Comparison of ENCODE assay signal across 11 mouse cellular contexts in genomic region chr6:72254588-72255075, GRCm38 (mm10). TPM values are rescaled to one million over a fixed set of nuclear protein-coding genes. Genes with fewer than 3 reads are reported as not detected.
DNase-seq lines count a peak whose midpoint lies in the region; ATAC-seq and TF ChIP-seq lines count a peak whose summit lies in the region.
"Had no signal": no experiment of that assay in that cellular context is flagged by ENCODE, and none has a peak within 500 bp of the region (broad histone marks: within the 10 kb centered on the region; RNA-seq: fewer than 3 reads in every experiment).

No protein-coding gene starts in this region.

- no peak for TF ChIP-seq EP300 in stomach, postnatal 0 days (optimal IDR thresholded peaks at IDR 0.05)

- H3K4me2 ChIP-seq in stomach, embryonic 16.5 days (ENCODE audit: low read depth, low read length) = no peak overlapping the region
- H3K4me2 ChIP-seq in stomach, postnatal 0 days (replicated peaks; ENCODE audit: low read depth) = no peak overlapping the region
- H3K4me2 ChIP-seq in hindbrain, embryonic 12.5 days (replicated peaks) = no peak overlapping the region
- H3K4me2 ChIP-seq: neural tube, embryonic 12.5 days had no signal

- no peak for TF ChIP-seq CTCF in stomach, postnatal 0 days (IDR thresholded peaks at IDR 0.05; ENCODE audit: low read depth)
- no peak for TF ChIP-seq CTCF in kidney, adult 2 months (conservative IDR thresholded peaks at IDR 0.05; ENCODE audit: insufficient read depth, insufficient read length, low read depth, low read length)

- H3K4me1 ChIP-seq in stomach, embryonic 16.5 days (ENCODE audit: control insufficient read depth, insufficient read depth, low read length) = no peaks in the 10 kb centered on the region
- H3K4me1 ChIP-seq in stomach, postnatal 0 days (replicated peaks; ENCODE audit: control insufficient read depth, insufficient read depth) = no peaks in the 10 kb centered on the region
- peaks cover 9% of the 10 kb centered on the region for H3K4me1 ChIP-seq in hindbrain, embryonic 12.5 days
- no peaks in the 10 kb centered on the region for H3K4me1 ChIP-seq in kidney, adult 2 months (ENCODE audit: control insufficient read depth, insufficient read depth, low read length)

- no peak for TF ChIP-seq POLR2A in kidney, adult 2 months (IDR thresholded peaks at IDR 0.05; ENCODE audit: low read depth, low read length)

- WGBS in stomach, embryonic 16.5 days = 51% methylated on average over 10 of the region's 10 CpGs
- WGBS in stomach, postnatal 0 days = 65% methylated on average over 10 of the region's 10 CpGs
- WGBS in hindbrain, embryonic 12.5 days = 51% methylated on average over 10 of the region's 10 CpGs
- WGBS in kidney, adult 2 months = 72% methylated on average over 10 of the region's 10 CpGs

- H3K27ac ChIP-seq in stomach, embryonic 16.5 days (ENCODE audit: low read length) = no peak overlapping the region
- H3K27ac ChIP-seq in stomach, postnatal 0 days (replicated peaks) = no peak overlapping the region
- H3K27ac ChIP-seq in hindbrain, embryonic 12.5 days = no peak overlapping the region
- H3K27ac ChIP-seq in kidney, adult 2 months (ENCODE audit: insufficient read depth, low read depth, low read length) = no peak overlapping the region
- H3K27ac ChIP-seq: neural tube, embryonic 12.5 days had no signal

- 0 out of 2 replicates have a peak, but pooled peaks have one; percentile 11 for ATAC-seq in stomach, embryonic 16.5 days (ENCODE audit: insufficient read depth, low FRiP score)
- no peak; the same call in 1 of the 2 replicates for ATAC-seq in stomach, postnatal 0 days (ENCODE audit: low FRiP score, low TSS enrichment)
- ATAC-seq in hindbrain, embryonic 12.5 days (ENCODE audit: low FRiP score) = peak; percentile 64; the same call in 1 of the 2 replicates
- ATAC-seq in activated CD4-positive, CD25-positive, alpha-beta regulatory T cell, adult 4 months = no peak

- no peaks in the 10 kb centered on the region for H3K9me3 ChIP-seq in stomach, embryonic 16.5 days (replicated peaks; ENCODE audit: control insufficient read depth, low read length)
- no peaks in the 10 kb centered on the region for H3K9me3 ChIP-seq in stomach, postnatal 0 days (ENCODE audit: control insufficient read depth, low read length)
- no peaks in the 10 kb centered on the region for H3K9me3 ChIP-seq in hindbrain, embryonic 12.5 days (replicated peaks)
- H3K9me3 ChIP-seq: neural tube, embryonic 12.5 days had no signal

- peak; percentile 23 for DNase-seq in adrenal gland, postnatal 14 days
- no peak for DNase-seq in adrenal gland, postnatal 36 days
- no peak for DNase-seq in stomach, postnatal 0 days (ENCODE audit: low spot score)
- DNase-seq in ovary, postnatal 10 days (ENCODE audit: low spot score) = no peak
- DNase-seq in kidney, adult 2 months = no peak

- H3K4me3 ChIP-seq in stomach, embryonic 16.5 days (replicated peaks; ENCODE audit: low read length) = no peak overlapping the region
- H3K4me3 ChIP-seq in stomach, postnatal 0 days (ENCODE audit: low read depth, low read length) = no peak overlapping the region
- H3K4me3 ChIP-seq in hindbrain, embryonic 12.5 days = no peak overlapping the region
- no peak overlapping the region for H3K4me3 ChIP-seq in kidney, adult 2 months (ENCODE audit: insufficient read depth, low read depth, low read length)
- H3K4me3 ChIP-seq: neural tube, embryonic 12.5 days had no signal

- no peaks in the 10 kb centered on the region for H3K27me3 ChIP-seq in stomach, embryonic 16.5 days (ENCODE audit: control insufficient read depth, insufficient read depth, low read length)
- no peaks in the 10 kb centered on the region for H3K27me3 ChIP-seq in stomach, postnatal 0 days (ENCODE audit: control insufficient read depth, insufficient read depth, low read length)
- 0 out of 2 replicates have a peak, but pooled peaks cover under 1% of the 10 kb centered on the region for H3K27me3 ChIP-seq in hindbrain, embryonic 12.5 days
- no peaks in the 10 kb centered on the region for H3K27me3 ChIP-seq in kidney, adult 2 months (replicated peaks; ENCODE audit: control insufficient read depth, insufficient read depth, low read length)

- no peak overlapping the region for H3K9ac ChIP-seq in stomach, embryonic 16.5 days (ENCODE audit: low read length)
- no peak overlapping the region for H3K9ac ChIP-seq in stomach, postnatal 0 days (ENCODE audit: low read length)
- no peak overlapping the region for H3K9ac ChIP-seq in hindbrain, embryonic 12.5 days
- H3K9ac ChIP-seq: neural tube, embryonic 12.5 days had no signal

- no peaks in the 10 kb centered on the region for H3K36me3 ChIP-seq in stomach, embryonic 16.5 days (ENCODE audit: control insufficient read depth, insufficient read depth, low read length)
- no peaks in the 10 kb centered on the region for H3K36me3 ChIP-seq in stomach, postnatal 0 days (ENCODE audit: control insufficient read depth, insufficient read depth, low read length)
- no peaks in the 10 kb centered on the region for H3K36me3 ChIP-seq in hindbrain, embryonic 12.5 days
- no peaks in the 10 kb centered on the region for H3K36me3 ChIP-seq in kidney, adult 2 months (ENCODE audit: control insufficient read depth, insufficient read depth, low read length)
- H3K36me3 ChIP-seq: neural tube, embryonic 12.5 days had no signal

RNA-seq across cellular contexts. Expression of gene Atoh8, which starts 19.3 kb away (rescaled TPM):
- total RNA-seq in adrenal gland, postnatal 14 days (2021) = 5.7 and 5.9 TPM in 2 replicates
- total RNA-seq in adrenal gland, postnatal 36 days (2021) = 1 to 10 TPM; 3.1 to 3.2 TPM
- polyA plus RNA-seq in stomach, embryonic 16.5 days (2015; fragmentation: Nextera tagmentation; extraction: Ambion mirVana) = 8.6 and 9.2 TPM in 2 replicates
- polyA plus RNA-seq in stomach, postnatal 0 days (2015; fragmentation: Nextera tagmentation; extraction: Ambion mirVana) = 5.5 and 6.0 TPM in 2 replicates
- 12.4 and 13.7 TPM in 2 replicates for polyA plus RNA-seq in hindbrain, embryonic 12.5 days (2016; fragmentation: Nextera tagmentation; extraction: Ambion mirVana)
- not detected for polyA plus RNA-seq in activated CD4-positive, CD25-positive, alpha-beta regulatory T cell, adult 4 months (2017; shearing (Covaris generic))
- polyA plus RNA-seq in kidney, adult 2 months (2012; rRNA removed) = 7.7 and 10.1 TPM in 2 replicates

RNA-seq across cellular contexts. Expression of gene Sftpb, which starts 49.8 kb away (rescaled TPM):
- 0.70 TPM in 1 of 2 replicates, not detected in the other for total RNA-seq in adrenal gland, postnatal 14 days (2021)
- total RNA-seq in adrenal gland, postnatal 36 days (2021) = not detected
- polyA plus RNA-seq in stomach, embryonic 16.5 days (2015; fragmentation: Nextera tagmentation; extraction: Ambion mirVana) = not detected in 2 replicates
- not detected in 2 replicates for polyA plus RNA-seq in stomach, postnatal 0 days (2015; fragmentation: Nextera tagmentation; extraction: Ambion mirVana)
- not detected in 2 replicates for polyA plus RNA-seq in hindbrain, embryonic 12.5 days (2016; fragmentation: Nextera tagmentation; extraction: Ambion mirVana)
- polyA plus RNA-seq in activated CD4-positive, CD25-positive, alpha-beta regulatory T cell, adult 4 months (2017; shearing (Covaris generic)) = not detected
- polyA plus RNA-seq in kidney, adult 2 months (2012; rRNA removed) = not detected in 2 replicates
- total RNA-seq: left cerebral cortex, postnatal 14 days had no signal
- polyA plus RNA-seq: neural tube, embryonic 12.5 days; stomach, embryonic 14.5 days had no signal

Comparison
In these comparisons a context has a peak if more than half of its experiments do, and no peak if none do; other contexts are left out.
1. ATAC-seq: peak in stomach, embryonic 16.5 days (single experiment) and hindbrain, embryonic 12.5 days (single experiment); none in stomach, postnatal 0 days (single experiment) and activated CD4-positive, CD25-positive, alpha-beta regulatory T cell, adult 4 months (single experiment).